Mouse (Mus musculus) T-helper 1 cell (primary cell): ENCODE measurements around the gene Cep112.

Experiments
- in situ Hi-C: fragments of 300-600 bp; cut with MboI, MseI; formaldehyde crosslinking; loops from one replicate; pipeline ENCODE4 v1.15.1; 2025; ENCODE audit warnings: high pct_unique_total_duplicates

Cep112 gene

GRCm38 (mm10) chr11:108593207-108593958, 168.4 kb downstream of the Cep112 start:
- in situ Hi-C loops: no loop called here

GRCm38 (mm10) chr11:108593959-108594579, 169.1 kb downstream of the Cep112 start:
- in situ Hi-C loops: no loop called here

DNA sequence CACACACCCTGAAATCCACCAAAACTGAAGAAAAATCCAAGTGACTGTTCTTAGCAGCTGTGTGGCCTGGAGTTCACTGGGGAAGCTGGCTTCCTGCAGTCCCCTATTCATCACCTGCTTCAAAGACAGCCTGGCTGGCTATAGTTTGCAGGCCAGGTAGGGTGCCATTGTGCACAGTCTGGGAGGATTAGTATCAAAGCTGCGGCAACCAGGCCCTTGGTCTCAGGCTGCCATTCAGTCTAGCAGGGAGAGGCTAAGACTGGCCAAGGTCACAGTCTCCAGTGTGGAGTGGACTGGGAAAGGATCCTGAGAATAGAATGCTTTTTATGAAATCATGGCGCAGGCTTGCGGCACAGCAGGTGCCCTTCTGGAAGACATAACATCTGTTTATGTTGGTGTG, 180.3 kb downstream of the Cep112 start:
- in situ Hi-C loops: no loop called here

- in situ Hi-C loops: no loop called here
Observed at GRCm38 (mm10) chr11:108606036-108606435, 181.0 kb downstream of the Cep112 start.

DNA sequence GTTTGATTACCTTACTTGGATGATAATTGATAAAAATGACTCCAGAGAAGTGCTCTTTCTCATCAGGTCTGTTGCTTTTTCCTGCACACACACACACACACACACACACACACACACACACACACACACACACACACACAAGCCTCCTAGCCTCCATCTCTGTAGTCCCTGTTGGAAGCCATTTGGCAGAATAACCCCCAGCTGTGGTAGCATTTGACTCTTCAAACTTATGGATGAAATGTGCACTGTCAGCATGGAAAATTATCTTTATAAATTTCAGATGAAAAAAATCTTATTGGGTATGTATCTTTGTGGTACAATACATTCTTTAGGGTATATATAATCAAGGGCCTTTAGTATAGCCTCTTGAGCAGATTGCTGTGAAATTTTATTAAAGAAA, 181.8 kb downstream of the Cep112 start:
- in situ Hi-C loops: no loop called here

DNA sequence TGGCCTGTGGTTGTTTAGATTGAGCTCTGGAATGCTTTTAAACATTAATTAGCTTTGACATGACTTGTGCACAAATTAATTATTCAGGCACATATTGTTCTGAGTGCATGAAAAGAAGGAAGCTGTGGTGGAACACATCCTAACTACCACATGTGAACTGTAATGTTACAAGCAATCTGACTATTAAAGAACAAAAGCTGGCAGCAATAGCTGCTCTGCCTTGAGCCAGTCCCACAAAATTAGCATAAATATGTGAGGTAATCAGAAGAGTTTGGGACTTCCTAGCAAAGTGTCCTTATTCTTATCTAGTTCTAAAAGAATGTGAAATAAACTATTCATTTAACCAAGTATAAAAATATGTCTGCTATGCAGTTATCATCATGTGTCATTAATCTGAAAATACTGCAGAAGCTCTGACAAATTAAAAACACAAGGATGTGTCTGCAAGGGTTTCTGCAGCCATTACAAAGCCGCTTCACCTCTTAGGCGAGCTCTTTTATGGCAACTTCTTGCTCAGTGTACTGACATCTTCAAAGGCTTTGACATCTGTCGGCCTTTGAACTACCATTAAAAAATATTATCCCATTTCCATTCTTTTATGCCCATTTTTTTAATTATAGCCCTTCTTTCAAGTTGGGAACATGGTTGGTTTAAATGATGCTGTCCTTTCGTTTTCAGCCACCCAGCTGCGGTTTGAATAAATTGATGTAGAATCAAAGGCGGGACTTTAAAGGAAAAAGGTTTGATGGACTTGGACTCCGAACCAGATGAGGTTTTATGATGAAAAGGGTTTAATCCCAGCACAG, 195.8 kb downstream of the Cep112 start:
- in situ Hi-C loops: loop anchor here (10.0 kb wide), 1 partner anchor 874 kb away; no protein-coding TSS in a partner anchor

GRCm38 (mm10) chr11:108621434-108621901, 196.5 kb downstream of the Cep112 start:
- in situ Hi-C loops: loop anchor here (10.0 kb wide), 1 partner anchor 873 kb away; no protein-coding TSS in a partner anchor

DNA sequence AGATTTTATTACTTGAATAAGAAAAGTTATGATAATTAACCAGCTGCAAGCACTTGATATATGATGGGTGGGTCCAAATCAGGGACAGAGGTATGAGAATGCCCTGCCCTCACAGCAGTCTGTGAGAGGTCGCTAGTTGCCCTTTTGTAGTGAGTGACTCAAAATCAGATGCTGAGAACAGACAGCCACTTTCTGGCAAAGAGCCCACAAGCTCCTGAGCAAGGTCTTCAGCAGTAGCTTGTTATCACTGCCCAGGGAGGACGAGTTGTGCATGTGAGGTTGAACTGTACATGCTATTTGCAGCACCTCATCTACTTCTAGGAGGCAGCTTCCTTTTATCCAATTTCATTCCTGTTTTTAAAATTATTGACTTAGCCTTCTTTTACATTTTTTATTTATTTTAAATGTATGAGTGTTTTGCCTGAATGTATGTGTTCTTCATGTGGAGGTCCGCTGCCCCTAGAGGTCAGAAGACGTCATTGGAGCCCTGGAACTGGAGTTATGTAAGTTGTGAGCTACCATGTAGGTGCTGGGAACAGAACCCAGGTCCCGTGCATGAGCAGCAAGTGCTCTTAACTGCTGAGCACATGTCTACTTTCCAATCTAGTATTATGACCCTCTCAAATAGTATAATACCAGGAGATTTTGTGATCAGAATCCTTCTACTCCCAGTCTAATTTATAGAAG, 200.7 kb downstream of the Cep112 start:
- in situ Hi-C loops: loop anchor here (10.0 kb wide), 1 partner anchor 869 kb away; no protein-coding TSS in a partner anchor

DNA sequence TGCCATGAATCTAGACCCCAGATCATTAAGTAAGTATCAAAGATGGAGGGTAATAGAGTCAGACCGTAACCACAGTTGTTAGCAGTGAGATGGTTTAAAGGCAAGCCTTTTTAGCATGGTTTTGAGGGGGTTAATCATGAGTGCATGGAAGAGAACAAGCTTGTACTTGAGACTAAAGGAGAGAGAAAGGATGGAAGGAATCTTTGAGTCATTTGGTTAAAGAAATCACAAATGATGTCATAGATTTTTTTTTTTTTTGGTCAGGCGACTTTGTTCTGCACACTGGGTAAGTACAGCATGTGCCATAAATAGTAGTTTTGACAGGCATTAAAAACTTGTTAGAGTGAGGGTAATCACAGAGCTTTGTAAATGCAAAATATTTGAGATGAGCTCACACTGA, 212.8 kb downstream of the Cep112 start:
- in situ Hi-C loops: no loop called here

GRCm38 (mm10) chr11:108655574-108655973, 230.6 kb downstream of the Cep112 start:
- in situ Hi-C loops: no loop called here

- in situ Hi-C loops: no loop called here
Observed at GRCm38 (mm10) chr11:108682014-108682413, 257.0 kb downstream of the Cep112 start.

- in situ Hi-C loops: no loop called here
Observed at GRCm38 (mm10) chr11:108696563-108696962, 271.6 kb downstream of the Cep112 start.

DNA sequence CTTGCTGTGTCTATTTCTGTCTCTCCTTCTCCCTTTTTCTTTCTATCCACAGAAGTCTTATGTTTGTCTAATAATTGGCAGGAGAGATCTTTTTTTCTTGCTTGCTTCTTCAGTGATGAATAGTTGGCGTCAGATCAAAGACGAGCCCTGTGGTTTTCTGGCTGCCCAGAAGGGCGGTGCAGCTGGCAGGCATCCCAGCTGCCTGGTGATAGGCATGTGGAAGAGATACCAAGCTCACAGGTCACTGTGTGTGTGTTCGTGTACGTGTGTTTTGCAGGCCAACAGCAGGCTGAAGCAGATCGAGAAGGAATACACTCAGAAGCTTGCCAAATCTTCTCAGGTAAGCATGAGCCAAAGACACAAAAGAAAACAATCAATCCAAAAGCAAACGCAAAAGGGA, 327.3 kb downstream of the Cep112 start:
- in situ Hi-C loops: no loop called here

DNA sequence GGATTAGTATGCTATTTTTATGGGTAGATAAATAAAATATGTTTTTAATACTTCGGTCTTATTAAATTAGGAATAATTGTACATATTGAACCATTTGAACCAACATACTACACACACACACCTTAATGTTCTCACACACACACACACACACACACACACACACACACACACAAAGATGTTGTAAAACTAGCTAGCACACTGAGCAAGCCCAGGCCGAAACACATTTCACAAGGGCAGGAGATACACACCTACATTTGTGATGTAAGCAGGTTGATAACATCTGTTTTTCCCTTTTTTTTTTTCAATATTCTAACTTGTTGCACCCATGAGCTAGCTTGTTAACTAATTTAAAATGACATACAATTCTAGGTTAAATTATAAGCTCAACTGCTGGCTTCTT, 327.8 kb downstream of the Cep112 start:
- in situ Hi-C loops: no loop called here

GRCm38 (mm10) chr11:108753361-108754240, 328.6 kb downstream of the Cep112 start:
- in situ Hi-C loops: no loop called here

GRCm38 (mm10) chr11:108757211-108757610, 332.2 kb downstream of the Cep112 start:
- in situ Hi-C loops: no loop called here

DNA sequence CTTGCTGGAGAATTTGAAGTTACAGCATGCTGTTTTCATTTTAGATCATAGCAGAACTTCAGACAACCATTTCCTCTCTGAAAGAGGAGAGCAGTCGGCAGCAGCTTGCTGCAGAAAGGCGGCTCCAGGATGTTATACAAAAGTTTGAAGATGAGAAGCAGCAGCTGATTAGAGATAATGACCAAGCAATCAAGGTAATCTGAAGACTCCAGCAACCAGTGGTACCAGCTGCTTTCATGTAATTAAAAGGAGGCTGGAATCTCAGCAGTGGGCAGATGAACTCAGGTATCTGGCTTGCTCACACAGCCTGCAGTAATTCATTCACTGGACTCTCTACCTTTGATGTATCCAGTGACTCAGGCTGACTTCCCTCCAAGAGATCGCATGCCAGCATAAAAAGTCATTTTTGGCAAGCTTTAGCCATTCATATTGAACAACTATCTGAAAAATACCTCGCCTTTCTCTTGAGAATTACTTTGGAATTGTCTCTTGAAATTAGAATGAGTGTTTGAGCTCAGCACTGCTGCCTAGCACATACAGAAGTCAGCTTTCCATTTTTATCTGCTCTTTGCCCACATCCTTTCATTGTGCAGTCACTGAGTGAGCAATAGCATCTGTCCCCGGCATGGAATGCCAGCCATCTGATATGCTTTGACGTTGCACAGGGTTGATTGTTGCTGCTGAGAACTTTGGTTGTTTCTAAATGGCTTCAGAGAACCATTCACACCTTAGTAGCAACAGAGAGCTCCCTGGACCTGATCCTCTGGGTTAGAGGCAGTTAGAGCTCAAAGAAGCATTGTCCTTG, 332.8 kb downstream of the Cep112 start:
- in situ Hi-C loops: no loop called here

DNA sequence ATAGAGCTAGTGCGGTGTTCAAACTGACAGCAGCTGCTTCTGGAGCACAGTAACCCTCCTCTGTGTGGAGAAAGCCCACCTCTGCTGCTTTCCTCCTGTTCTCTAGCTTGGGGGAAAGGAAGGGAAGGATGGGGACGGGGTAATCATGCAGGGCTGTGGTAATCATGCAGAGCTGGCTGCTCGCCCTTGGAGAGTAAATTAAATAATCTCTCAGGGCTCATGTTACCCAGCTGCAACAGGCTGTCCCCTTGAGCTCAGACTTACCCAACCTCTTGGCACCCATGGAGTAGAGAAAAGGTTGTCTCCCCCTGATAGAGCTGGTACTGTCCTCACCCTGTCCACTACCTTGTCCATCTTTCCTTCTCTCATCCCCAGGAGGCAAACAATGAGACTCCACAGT, 345.1 kb downstream of the Cep112 start:
- in situ Hi-C loops: no loop called here

- in situ Hi-C loops: no loop called here
Observed at GRCm38 (mm10) chr11:108774019-108774670, 349.2 kb downstream of the Cep112 start.
